Mouse (Mus musculus) midbrain, embryonic 10.5 days (tissue): ENCODE results near the gene 2310033P09Rik. TPM values are rescaled to one million over a fixed set of nuclear protein-coding genes. Genes with fewer than 3 reads are reported as not detected.

ENCODE experiments used
- DNase-seq: peaks from one replicate; pipeline ENCODE4 v3.0.0-alpha.2; 2017; ENCODE audit warnings: low spot score
- H3K27ac ChIP-seq: fragments of 300-500 bp; sonication (generic); replicated peaks from 2 replicates; pipeline ENCODE4 v1.5.1; 2016; ENCODE audit warnings: mild to moderate bottlenecking
- H3K27me3 ChIP-seq: fragments of 300-500 bp; sonication (generic); 2 replicates; pipeline ENCODE4 v1.6.1; 2016; ENCODE audit warnings: low read depth, mild to moderate bottlenecking; ENCODE audit not compliant: poor library complexity, severe bottlenecking
- H3K36me3 ChIP-seq: fragments of 300-500 bp; sonication (generic); 2 replicates; pipeline ENCODE4 v1.6.1; 2016; ENCODE audit warnings: mild to moderate bottlenecking, moderate library complexity
- H3K4me1 ChIP-seq: fragments of 300-500 bp; sonication (generic); 2 replicates; pipeline ENCODE4 v1.6.1; 2016
- H3K4me3 ChIP-seq: fragments of 300-500 bp; sonication (generic); 2 replicates; pipeline ENCODE4 v1.5.1; 2016; ENCODE audit warnings: mild to moderate bottlenecking, moderate library complexity
- H3K9me3 ChIP-seq: fragments of 300-500 bp; sonication (generic); replicated peaks from 2 replicates; pipeline ENCODE4 v1.6.1; 2016; ENCODE audit warnings: mild to moderate bottlenecking
- WGBS: fragments of 180-500 bp; shearing (Covaris S2); methylation state at CpG from one replicate; pipeline ENCODE4 v1.1.7; 2016; 5-methylcytosine and 5-hydroxymethylcytosine counted together
- polyA plus RNA-seq: library from polyadenylated mRNA; unstranded; fragments of >200 nt; fragmentation: Nextera tagmentation; extraction: Ambion mirVana; gene quantifications from 2 replicates; pipeline ENCODE4 v1.2.1, GENCODE M21; 2016

The 2310033P09Rik gene
- polyA plus RNA-seq, result 46.8 and 52.2 TPM in 2 replicates

GRCm38 (mm10) chr11:59208153-59208831, at the start of gene 2310033P09Rik:
2310033P09Rik (plus strand) TSS chr11:59208321.
- Histone ChIP-seq H3K27me3 (no peaks in the 10 kb centered on the region), H3K36me3 (peaks cover 75% of the 10 kb centered on the region), H3K9me3 (no peaks in the 10 kb centered on the region), H3K27ac (peak within 1 kb of the TSS; percentile 94), H3K4me1 (peaks cover 27% of the 10 kb centered on the region), H3K4me3 (peak within 1 kb of the TSS; percentile 95)
- DNase-seq, result peak; percentile 96
- under 1% methylated on average over 67 of the region's 67 CpGs for WGBS

GRCm38 (mm10) chr11:59159099-59159498, 49.0 kb upstream of the 2310033P09Rik start:
- H3K4me3 ChIP-seq, result no peak overlapping the region
- DNase-seq, result no peak
- H3K4me1 ChIP-seq, result peaks cover 16% of the 10 kb centered on the region
- 95% methylated on average over 13 of the region's 13 CpGs for WGBS
- no peaks in the 10 kb centered on the region for H3K27me3 ChIP-seq
- H3K36me3 ChIP-seq, result peaks cover 31% of the 10 kb centered on the region
- no peak overlapping the region for H3K27ac ChIP-seq
- H3K9me3 ChIP-seq, result no peaks in the 10 kb centered on the region

GRCm38 (mm10) chr11:59159558-59159957, 48.6 kb upstream of the 2310033P09Rik start:
- H3K27ac ChIP-seq, result no peak overlapping the region
- 82% methylated on average over 4 of the region's 4 CpGs for WGBS
- DNase-seq, result no peak
- H3K4me1 ChIP-seq, result peaks cover 21% of the 10 kb centered on the region
- H3K36me3 ChIP-seq, result peaks cover 31% of the 10 kb centered on the region
- no peaks in the 10 kb centered on the region for H3K9me3 ChIP-seq
- H3K27me3 ChIP-seq, result no peaks in the 10 kb centered on the region
- H3K4me3 ChIP-seq, result no peak overlapping the region

GRCm38 (mm10) chr11:59161398-59161797, 46.7 kb upstream of the 2310033P09Rik start:
- Histone ChIP-seq H3K4me1 (peaks cover 21% of the 10 kb centered on the region), H3K36me3 (peaks cover 20% of the 10 kb centered on the region), H3K27me3 (no peaks in the 10 kb centered on the region), H3K9me3 (no peaks in the 10 kb centered on the region), H3K4me3 (no peak overlapping the region), H3K27ac (no peak overlapping the region)
- no peak for DNase-seq
- WGBS, result 84% methylated on average over 5 of the region's 5 CpGs

- no peak for DNase-seq
- WGBS, result 54% methylated on average over 9 of the region's 9 CpGs
- H3K27ac ChIP-seq, result peak overlapping the region; percentile 98
- H3K27me3 ChIP-seq, result no peaks in the 10 kb centered on the region
- H3K4me1 ChIP-seq, result peaks cover 21% of the 10 kb centered on the region
- no peaks in the 10 kb centered on the region for H3K9me3 ChIP-seq
- H3K4me3 ChIP-seq, result peak overlapping the region; percentile 86
- peaks cover 12% of the 10 kb centered on the region for H3K36me3 ChIP-seq
Observed at GRCm38 (mm10) chr11:59162443-59163254, 45.5 kb upstream of the 2310033P09Rik start.

- no peaks in the 10 kb centered on the region for H3K27me3 ChIP-seq
- peak; percentile 98 for DNase-seq
- H3K4me3 ChIP-seq, result peak within 1 kb of the TSS; percentile 86
- peaks cover 3% of the 10 kb centered on the region for H3K36me3 ChIP-seq
- 3% methylated on average over 68 of the region's 68 CpGs for WGBS
- no peaks in the 10 kb centered on the region for H3K9me3 ChIP-seq
- peaks cover 21% of the 10 kb centered on the region for H3K4me1 ChIP-seq
- H3K27ac ChIP-seq, result peak within 1 kb of the TSS; percentile 98
Observed at GRCm38 (mm10) chr11:59163255-59164236, 44.6 kb upstream of the 2310033P09Rik start, which contains the start of gene Iba57. Iba57 (minus strand) TSS chr11:59163739.

- H3K9me3 ChIP-seq, result no peaks in the 10 kb centered on the region
- WGBS, result 87% methylated on average over 9 of the region's 9 CpGs
- H3K4me1 ChIP-seq, result peaks cover 21% of the 10 kb centered on the region
- H3K27me3 ChIP-seq, result no peaks in the 10 kb centered on the region
- H3K36me3 ChIP-seq, result no peaks in the 10 kb centered on the region
- peak overlapping the region; percentile 98 for H3K27ac ChIP-seq
- H3K4me3 ChIP-seq, result peak overlapping the region; percentile 86
- DNase-seq, result no peak
Observed at GRCm38 (mm10) chr11:59164384-59164783, 43.7 kb upstream of the 2310033P09Rik start.

- no peak overlapping the region for H3K27ac ChIP-seq
- WGBS, result 63% methylated on average over 2 of the region's 2 CpGs
- H3K4me1 ChIP-seq, result peaks cover 21% of the 10 kb centered on the region
- no peaks in the 10 kb centered on the region for H3K27me3 ChIP-seq
- no peak for DNase-seq
- no peaks in the 10 kb centered on the region for H3K9me3 ChIP-seq
- H3K4me3 ChIP-seq, result no peak overlapping the region
- H3K36me3 ChIP-seq, result no peaks in the 10 kb centered on the region
Observed at GRCm38 (mm10) chr11:59165616-59166241, 42.4 kb upstream of the 2310033P09Rik start.

- WGBS, result 85% methylated on average over 3 of the region's 3 CpGs
- Histone ChIP-seq H3K9me3 (no peaks in the 10 kb centered on the region), H3K27me3 (peaks cover 7% of the 10 kb centered on the region), H3K4me1 (no peaks in the 10 kb centered on the region), H3K27ac (no peak overlapping the region), H3K4me3 (no peak overlapping the region), H3K36me3 (no peaks in the 10 kb centered on the region)
- no peak for DNase-seq
Observed at GRCm38 (mm10) chr11:59169807-59170206, 38.3 kb upstream of the 2310033P09Rik start.

GRCm38 (mm10) chr11:59170549-59170948, 37.6 kb upstream of the 2310033P09Rik start:
- 79% methylated on average over 4 of the region's 4 CpGs for WGBS
- Histone ChIP-seq H3K4me1 (no peaks in the 10 kb centered on the region), H3K27me3 (peaks cover 15% of the 10 kb centered on the region), H3K27ac (no peak overlapping the region), H3K4me3 (no peak overlapping the region), H3K9me3 (no peaks in the 10 kb centered on the region), H3K36me3 (no peaks in the 10 kb centered on the region)
- no peak for DNase-seq

- Histone ChIP-seq H3K9me3 (no peaks in the 10 kb centered on the region), H3K27ac (no peak overlapping the region), H3K27me3 (peaks cover 52% of the 10 kb centered on the region), H3K4me3 (no peak overlapping the region), H3K36me3 (no peaks in the 10 kb centered on the region), H3K4me1 (peaks cover 9% of the 10 kb centered on the region)
- 65% methylated on average over 6 of the region's 6 CpGs for WGBS
- DNase-seq, result no peak
Observed at GRCm38 (mm10) chr11:59174189-59174838, 33.8 kb upstream of the 2310033P09Rik start.
